Mouse (Mus musculus) Patski (cell line): ENCODE data around the gene Mrpl45. TPM values are rescaled to one million over a fixed set of nuclear protein-coding genes. Genes with fewer than 3 reads are reported as not detected.

Source experiments
- ATAC-seq: fragments of 100-300 bp; one replicate; pipeline ENCODE4 v1.8.0; 2021
- CTCF ChIA-PET: fragments of 350-600 bp; sonication (Branson Sonifier 250); formaldehyde crosslinking; loops from one replicate; lab custom pipeline; 2022; ENCODE audit warnings: inconsistent platforms; lab: Charles Lee
- POLR2A ChIA-PET: fragments of 350-600 bp; sonication (Branson Sonifier 250); formaldehyde crosslinking; loops from one replicate; lab custom pipeline; 2022; ENCODE audit warnings: antibody characterized with exemption, inconsistent platforms; lab: Charles Lee
- DNase-seq: peaks from one replicate; pipeline ENCODE4 v3.0.0-alpha.2; 2011; ENCODE audit warnings: low read depth, low spot score
- H3K27me3 ChIP-seq: fragments of 371-371 bp; one replicate; pipeline ENCODE4 v1.5.1; 2021
- CTCF ChIP-seq: fragments of 100-300 bp; IDR thresholded peaks from one replicate; pipeline ENCODE4 v1.5.1; 2021
- in situ Hi-C: fragments of 300-500 bp; cut with MboI; formaldehyde crosslinking; loops from 3 replicates; pipeline ENCODE4 v1.11.1; 2018; ENCODE audit warnings: low pct_unique_long_range_greater_than_20kb, mixed read lengths
- polyA plus RNA-seq: library from polyadenylated mRNA; unstranded; gene quantifications from one replicate; pipeline ENCODE4 v1.2.3, GENCODE M21; 2021

Mrpl45 gene
- polyA plus RNA-seq, 1 experiment from 2014 or later: 43.5 TPM

- in situ Hi-C loops: no loop called here
- CTCF ChIA-PET: interaction anchor here (1.1 to 1.6 kb wide), 4 partner anchors 7 to 42 kb away, joined by 3 to 5 read pairs (median 4); partner anchors contain the start of gene Socs7
- POLR2A ChIA-PET: interaction anchor here (0.7 to 0.8 kb wide), 3 partner anchors 12 to 32 kb away, joined by 3 read pairs; no protein-coding TSS in a partner anchor
- ATAC-seq (no peak), DNase-seq (no peak)
- TF ChIP-seq CTCF: no peak
- H3K27me3 ChIP-seq: no peaks in the 10 kb centered on the region
These were observed 55.0 kb downstream of the Mrpl45 start for GRCm38 (mm10) chr11:97370329-97371091.

GRCm38 (mm10) chr11:97372159-97372864 is 56.8 kb downstream of the Mrpl45 start:
- in situ Hi-C loops: no loop called here
- CTCF ChIA-PET: interaction anchor here (1.6 kb wide), 1 partner anchor 9 kb away, joined by 4 read pairs; the partner anchor contains the start of gene Socs7
- DNase-seq: no peak
- H3K27me3 ChIP-seq: no peaks in the 10 kb centered on the region
- ATAC-seq: no peak
- no peak for TF ChIP-seq CTCF
- POLR2A ChIA-PET: interaction anchor here (1.4 kb wide), 1 partner anchor 11 kb away, joined by 4 read pairs; no protein-coding TSS in a partner anchor

- ATAC-seq (no peak), DNase-seq (no peak)
- no peaks in the 10 kb centered on the region for H3K27me3 ChIP-seq
- TF ChIP-seq CTCF: no peak
- in situ Hi-C loops: no loop called here
- ChIA-PET POLR2A (interaction anchor here (1.1 kb wide), 1 partner anchor 9 kb away, joined by 3 read pairs; no protein-coding TSS in a partner anchor), CTCF (interaction anchor here (1.0 to 1.6 kb wide), 4 partner anchors 9 to 15 kb away, joined by 3 to 4 read pairs (median 3); no protein-coding TSS in a partner anchor)
These were observed 57.9 kb downstream of the Mrpl45 start for GRCm38 (mm10) chr11:97373402-97373801.

Other genes with a start within 250 kb of the Mrpl45 start
- not detected for gene Tbx21, start 200.4 kb upstream of the Mrpl45 start, polyA plus RNA-seq
- gene Tbkbp1, start 164.2 kb upstream of the Mrpl45 start, polyA plus RNA-seq: 2.8 TPM
- gene Kpnb1, start 127.8 kb upstream of the Mrpl45 start, polyA plus RNA-seq: 187 TPM
- 114 TPM for gene Npepps, start 35.1 kb upstream of the Mrpl45 start, polyA plus RNA-seq
- 0.09 TPM for gene Gpr179, start 36.4 kb downstream of the Mrpl45 start, polyA plus RNA-seq
- gene Socs7, start 46.8 kb downstream of the Mrpl45 start, polyA plus RNA-seq: 21.7 TPM
- 16.0 TPM for gene Arhgap23, start 99.8 kb downstream of the Mrpl45 start, polyA plus RNA-seq
- gene 4933428G20Rik, start 184.6 kb downstream of the Mrpl45 start, polyA plus RNA-seq: 0.17 TPM